Mouse (Mus musculus) T-helper 1 cell (primary cell): ENCODE measurements around the gene Tvp23a.

Experiments used
- in situ Hi-C: fragments of 300-600 bp; cut with MboI, MseI; formaldehyde crosslinking; loops from one replicate; pipeline ENCODE4 v1.15.1; 2025; ENCODE audit warnings: high pct_unique_total_duplicates

Tvp23a gene

GRCm38 (mm10) chr16:10454583-10454974, 7.4 kb upstream of the Tvp23a start:
- in situ Hi-C loops: no loop called here

- in situ Hi-C loops: no loop called here
These were observed 6.9 kb upstream of the Tvp23a start for GRCm38 (mm10) chr16:10453872-10454582.

- in situ Hi-C loops: no loop called here
These were observed 5.3 kb upstream of the Tvp23a start for GRCm38 (mm10) chr16:10452445-10452896.

GRCm38 (mm10) chr16:10451906-10452305, 4.7 kb upstream of the Tvp23a start:
- in situ Hi-C loops: no loop called here

GRCm38 (mm10) chr16:10448931-10449330, 1.8 kb upstream of the Tvp23a start:
- in situ Hi-C loops: no loop called here

- in situ Hi-C loops: no loop called here
These were observed 619 bp upstream of the Tvp23a start for GRCm38 (mm10) chr16:10447781-10448180.

- in situ Hi-C loops: no loop called here
These were observed 444 bp downstream of the Tvp23a start for GRCm38 (mm10) chr16:10446573-10447263.

GRCm38 (mm10) chr16:10443723-10444122, 3.4 kb downstream of the Tvp23a start:
- in situ Hi-C loops: no loop called here

- in situ Hi-C loops: no loop called here
These were observed 5.4 kb downstream of the Tvp23a start for GRCm38 (mm10) chr16:10441761-10442160.

GRCm38 (mm10) chr16:10441328-10441727, 5.8 kb downstream of the Tvp23a start:
- in situ Hi-C loops: no loop called here

- in situ Hi-C loops: no loop called here
These were observed 9.1 kb downstream of the Tvp23a start for GRCm38 (mm10) chr16:10438055-10438454.

GRCm38 (mm10) chr16:10436166-10436565, 11.0 kb downstream of the Tvp23a start:
- in situ Hi-C loops: no loop called here

- in situ Hi-C loops: no loop called here
These were observed 13.8 kb downstream of the Tvp23a start for GRCm38 (mm10) chr16:10433344-10433743.

- in situ Hi-C loops: no loop called here
These were observed 14.8 kb downstream of the Tvp23a start for GRCm38 (mm10) chr16:10432387-10432786.

- in situ Hi-C loops: no loop called here
These were observed 15.3 kb downstream of the Tvp23a start for GRCm38 (mm10) chr16:10431911-10432310.

GRCm38 (mm10) chr16:10420447-10421054, 26.6 kb downstream of the Tvp23a start:
- in situ Hi-C loops: loop anchor here (5.0 kb wide), 1 partner anchor 97 kb away; no protein-coding TSS in a partner anchor

GRCm38 (mm10) chr16:10417723-10418259, 29.4 kb downstream of the Tvp23a start:
- in situ Hi-C loops: loop anchor here (10.0 kb wide), 3 partner anchors 357 to 837 kb away; partner anchors contain the start of genes Gspt1 and Rmi2

GRCm38 (mm10) chr16:10416866-10417265, 30.3 kb downstream of the Tvp23a start:
- in situ Hi-C loops: loop anchor here (10.0 kb wide), 3 partner anchors 358 to 838 kb away; partner anchors contain the start of genes Gspt1 and Rmi2

- in situ Hi-C loops: loop anchor here (10.0 kb wide), 3 partner anchors 359 to 839 kb away; partner anchors contain the start of genes Gspt1 and Rmi2
These were observed 31.2 kb downstream of the Tvp23a start for GRCm38 (mm10) chr16:10415976-10416375.

GRCm38 (mm10) chr16:10411764-10412746, 35.1 kb downstream of the Tvp23a start, which contains the start of gene Nubp1:
Gene Nubp1, plus strand, starts transcription at chr16:10411948.
- in situ Hi-C loops: loop anchor here (10.0 kb wide), 3 partner anchors 363 to 843 kb away; partner anchors contain the start of genes Gspt1 and Rmi2
